Mouse (Mus musculus) NIH3T3 (cell line): ENCODE measurements at regions not wholly inside any gene's neighbourhood (a gene's known extent, or its start where the extent isn't known, plus 50 kb on each side); places are given as distances from the start of the nearest gene placed in this dataset.

Experiments
- DNase-seq: peaks from one replicate; pipeline ENCODE4 v3.0.0-alpha.2; 2012; ENCODE audit warnings: low read depth

DNA sequence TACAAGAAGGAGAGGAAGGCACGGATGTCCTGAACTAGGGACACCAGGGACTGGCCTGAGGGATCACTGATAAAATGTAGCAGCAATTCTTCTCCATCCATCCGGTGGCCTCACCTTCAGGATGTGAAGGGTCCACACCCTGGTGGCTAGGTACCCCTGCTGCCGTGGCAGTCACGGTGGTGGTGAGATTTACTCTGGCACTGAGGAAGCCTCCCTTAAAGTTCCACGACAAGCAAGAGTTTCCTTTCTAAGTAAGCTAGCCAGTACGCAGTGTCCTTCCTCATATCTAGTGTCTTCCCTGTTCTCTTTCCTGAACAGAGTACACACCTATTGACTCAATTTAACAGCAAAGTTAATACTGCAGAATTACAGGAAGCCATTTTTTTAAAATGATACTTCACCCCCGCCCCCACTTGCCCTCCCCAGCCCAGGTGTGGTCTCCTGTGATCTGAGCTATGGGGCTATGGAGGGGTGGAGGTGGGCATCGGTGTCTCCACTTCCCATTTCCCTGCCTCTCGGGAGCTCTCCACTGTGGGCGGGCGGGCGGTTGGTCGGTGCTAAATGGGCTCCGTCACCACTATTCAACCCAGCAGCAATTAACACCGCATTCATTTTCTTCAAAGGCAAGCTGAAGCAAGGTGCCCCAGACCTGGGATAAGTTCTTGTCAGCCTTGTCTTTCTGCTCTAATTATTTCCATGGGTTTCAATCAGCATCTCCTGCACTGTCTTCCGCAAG, 201.2 kb upstream of the Klf14 start:
- DNase-seq: no peak

- DNase-seq: no peak
These were observed 202.8 kb upstream of the Klf14 start for GRCm38 (mm10) chr6:31161445-31162340.

DNA sequence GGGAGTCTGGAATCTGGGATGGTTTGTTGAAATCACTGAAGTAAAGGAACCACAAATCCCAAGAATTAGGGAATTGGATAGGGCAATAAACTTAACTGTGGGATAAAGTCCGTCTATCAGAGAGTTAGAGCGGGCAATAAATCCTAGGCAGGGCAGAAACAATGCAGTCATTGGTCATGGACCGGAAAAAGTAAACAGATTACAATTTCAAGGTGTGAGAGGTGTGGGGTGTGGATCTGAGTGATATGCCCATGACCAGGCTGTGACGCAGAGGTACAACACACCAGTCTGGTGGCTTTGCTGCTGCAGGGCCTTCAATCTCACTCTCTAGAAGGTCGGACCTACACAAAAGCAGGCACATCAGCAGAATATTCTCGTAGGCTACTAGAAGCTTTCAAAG, 206.1 kb upstream of the Klf14 start:
- DNase-seq: no peak

DNA sequence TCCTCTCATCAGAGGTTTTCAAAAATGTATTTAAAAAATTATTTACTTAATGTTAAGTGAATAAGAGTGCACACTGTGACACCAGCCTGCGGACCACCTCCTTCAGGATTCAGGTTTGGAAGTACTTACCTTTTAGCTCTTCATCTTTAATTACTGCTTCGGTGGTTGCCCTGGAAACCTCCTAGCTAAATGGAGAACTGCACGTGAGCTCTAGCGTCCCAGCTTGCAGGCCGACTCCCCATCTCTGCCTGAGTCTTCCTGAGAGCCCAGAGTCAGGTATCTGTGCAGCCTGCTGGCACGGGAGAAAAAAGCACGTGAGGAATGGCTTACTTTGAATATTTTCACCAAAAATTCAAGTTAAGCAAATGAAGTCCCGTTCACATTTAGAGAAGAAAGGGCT, 207.5 kb upstream of the Klf14 start:
- no peak for DNase-seq

- DNase-seq: no peak
These were observed 208.9 kb upstream of the Klf14 start for GRCm38 (mm10) chr6:31167732-31168131.

- no peak for DNase-seq
These were observed 209.9 kb upstream of the Klf14 start for GRCm38 (mm10) chr6:31168730-31169129.

GRCm38 (mm10) chr6:31169343-31169742, 210.5 kb upstream of the Klf14 start:
- DNase-seq: no peak

- no peak for DNase-seq
These were observed 211.2 kb upstream of the Klf14 start for GRCm38 (mm10) chr6:31169868-31170600.

DNA sequence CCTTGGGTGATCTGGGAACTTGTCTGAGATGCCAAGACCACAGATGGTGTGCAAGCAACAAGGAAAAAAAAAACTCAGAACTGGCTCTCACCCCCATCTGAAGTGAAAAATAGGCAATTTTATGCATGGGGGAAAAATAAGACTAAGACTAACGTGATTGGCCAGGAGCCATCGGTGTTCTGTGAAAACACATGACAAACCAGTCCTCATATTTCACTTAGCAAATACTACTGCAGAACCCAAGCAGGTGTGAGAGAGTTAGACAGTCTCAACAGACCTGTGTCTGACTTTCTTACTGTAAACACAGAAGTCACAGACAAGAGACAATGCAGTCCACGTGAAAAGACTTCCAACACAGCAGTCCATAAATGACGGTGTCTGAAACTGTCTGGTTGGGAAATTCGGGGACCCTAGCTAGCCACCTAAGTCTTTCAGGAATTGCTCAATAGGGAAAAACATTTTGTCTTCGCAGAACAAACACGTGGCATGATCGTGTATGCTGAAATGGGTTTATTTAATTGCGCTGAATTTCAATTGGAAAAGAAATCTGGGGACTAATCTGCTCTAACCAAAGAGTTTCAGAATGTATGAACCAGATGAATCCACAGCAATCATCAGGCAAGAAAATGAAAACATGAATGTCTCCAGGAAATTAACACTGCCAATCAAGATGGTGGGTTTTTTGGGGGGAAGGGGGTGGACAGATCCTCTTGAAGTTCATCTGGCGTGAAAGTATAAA, 213.1 kb upstream of the Klf14 start:
- DNase-seq: no peak

- DNase-seq: no peak
These were observed 216.9 kb upstream of the Klf14 start for GRCm38 (mm10) chr6:31175769-31176168.

GRCm38 (mm10) chr6:31176368-31176767, 217.5 kb upstream of the Klf14 start:
- peak; percentile 77 for DNase-seq

DNA sequence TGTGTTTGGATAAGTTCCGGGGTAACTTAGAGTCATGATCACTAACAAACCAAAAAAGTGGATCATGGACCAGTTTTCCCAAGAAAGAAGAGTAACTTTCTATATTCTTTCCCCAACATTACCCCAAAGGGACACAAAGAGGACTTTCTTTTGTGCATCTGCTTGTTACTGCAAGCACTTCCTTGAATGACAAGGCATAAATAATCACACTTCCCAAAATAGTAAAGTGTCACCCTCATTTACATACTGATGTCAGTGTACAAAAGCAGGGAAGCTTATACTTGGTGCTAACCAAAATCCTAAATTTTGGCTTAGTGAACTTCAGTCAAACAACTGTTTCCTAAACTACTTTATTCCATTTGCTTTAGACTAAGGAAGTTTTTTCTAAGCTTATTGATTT, 218.0 kb upstream of the Klf14 start:
- no peak for DNase-seq

DNA sequence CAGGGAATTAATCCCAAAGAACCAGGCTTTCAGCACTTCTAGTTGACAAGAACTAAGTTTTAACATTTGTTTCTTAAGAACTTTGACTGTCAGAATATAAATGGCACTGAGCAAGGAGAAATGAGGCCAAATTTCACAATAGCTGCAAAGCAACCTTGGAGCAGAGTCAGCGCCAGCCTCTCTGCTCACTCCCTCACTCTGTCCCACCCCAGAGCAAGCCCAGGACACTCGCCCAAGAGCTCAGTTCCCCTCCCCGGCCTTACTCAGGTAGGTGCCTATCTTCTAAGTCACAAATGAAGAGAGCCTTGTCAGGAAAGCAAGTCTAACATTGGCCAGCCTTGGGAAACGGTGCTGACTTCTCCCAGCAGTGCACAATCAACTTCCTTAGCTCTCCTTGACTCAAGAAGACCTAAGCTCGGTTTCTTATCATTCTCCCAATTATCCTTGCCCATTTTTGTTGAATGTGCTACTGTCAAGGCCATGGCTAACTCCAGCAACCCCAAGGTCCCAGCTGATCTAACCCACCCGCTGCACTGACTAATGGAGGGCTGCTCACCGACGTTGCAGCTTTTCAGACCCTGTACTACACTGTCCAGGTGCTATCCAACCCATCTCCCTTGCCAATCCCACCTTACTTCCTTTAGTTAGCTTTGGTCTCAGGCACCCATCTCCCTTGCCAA, 219.5 kb upstream of the Klf14 start:
- DNase-seq: peak; percentile 48

DNA sequence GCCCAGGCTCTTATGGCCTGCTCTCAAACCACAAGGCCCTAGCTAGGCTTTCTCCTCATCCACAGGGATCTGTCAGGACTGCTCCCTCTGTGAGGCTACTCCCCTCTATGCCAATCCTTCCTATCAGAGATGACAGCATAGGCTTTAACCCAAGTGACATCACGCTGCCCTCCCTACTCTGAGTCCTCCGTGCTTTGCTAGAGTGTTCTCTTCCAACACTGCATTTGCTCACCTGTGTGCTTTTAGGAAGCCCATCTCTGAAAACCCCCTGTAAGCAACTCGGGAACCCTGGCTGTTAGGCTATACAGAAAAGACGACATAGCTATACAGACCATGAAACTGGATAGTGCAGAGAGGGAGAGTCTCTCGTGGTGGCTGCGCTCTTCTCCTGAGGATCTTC, 216.3 kb upstream of the Mkln1 start:
- no peak for DNase-seq

GRCm38 (mm10) chr6:31183127-31183526, 215.4 kb upstream of the Mkln1 start:
- DNase-seq: no peak

DNA sequence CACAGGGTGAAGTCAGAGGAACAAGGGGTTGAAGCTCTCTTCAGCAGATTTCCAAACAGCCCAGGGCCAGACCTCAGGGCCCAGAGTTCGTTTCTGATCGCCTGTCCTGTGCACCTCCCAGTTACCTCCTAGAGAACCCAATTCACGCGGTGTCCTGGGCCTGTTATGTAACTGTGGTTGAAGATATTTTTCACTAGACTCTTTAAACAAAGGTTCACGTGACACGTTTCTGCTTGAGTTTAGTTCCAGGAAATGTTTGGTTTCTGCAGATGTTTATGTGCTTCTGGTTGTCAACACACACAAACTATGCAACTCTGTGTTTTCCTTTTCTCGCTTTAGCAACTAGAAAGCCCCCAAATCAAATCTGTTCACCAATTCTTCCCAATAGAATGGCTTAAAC, 214.0 kb upstream of the Mkln1 start:
- DNase-seq: no peak

GRCm38 (mm10) chr6:31185151-31185550, 213.4 kb upstream of the Mkln1 start:
- no peak for DNase-seq

DNA sequence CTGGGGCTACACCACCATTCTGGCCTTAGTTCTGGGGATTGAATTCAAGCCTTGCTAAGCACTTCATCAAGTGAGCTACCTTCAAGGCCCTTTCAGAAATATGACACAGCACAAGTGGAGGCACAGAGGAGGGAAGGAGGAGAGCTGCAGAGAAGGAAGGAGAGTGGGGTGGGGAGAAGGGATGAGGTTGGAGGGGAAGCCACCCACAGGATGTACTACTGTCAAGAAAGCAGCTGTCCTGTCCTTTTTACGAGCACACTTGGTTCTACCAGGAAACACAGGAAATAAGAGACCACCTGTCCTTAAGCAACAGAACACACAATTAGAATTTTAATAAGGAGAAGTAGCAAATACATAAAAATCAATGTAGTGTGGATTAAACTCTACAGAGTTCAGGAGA, 210.5 kb upstream of the Mkln1 start:
- DNase-seq: no peak

- DNase-seq: peak; percentile 44
These were observed 209.5 kb upstream of the Mkln1 start for GRCm38 (mm10) chr6:31189060-31189459.

DNA sequence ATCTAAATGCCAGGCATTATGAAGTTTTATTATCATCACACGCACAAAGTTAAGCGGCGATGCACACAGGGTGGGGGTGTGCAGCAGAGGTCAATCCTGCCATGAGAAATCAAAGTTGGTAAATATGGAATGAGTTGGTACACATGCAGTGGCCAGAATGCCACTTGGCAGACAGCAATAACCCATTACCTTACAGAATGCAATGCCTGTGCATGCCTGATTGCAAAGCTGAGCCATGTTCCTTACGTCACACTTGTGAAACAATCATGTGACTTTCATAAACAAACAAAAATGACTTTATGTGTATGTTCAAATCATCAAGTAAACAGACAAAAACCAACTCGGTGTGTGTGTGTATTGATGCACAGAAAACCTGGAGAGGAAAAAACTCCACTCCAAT, 208.5 kb upstream of the Mkln1 start:
- DNase-seq: no peak

GRCm38 (mm10) chr6:31190628-31191373, 207.7 kb upstream of the Mkln1 start:
- peak; percentile 73 for DNase-seq
